ENCODE assay signal across 15 mouse cellular contexts in genomic region chr5:3514901-3515311, GRCm38 (mm10). TPM values are rescaled to one million over a fixed set of nuclear protein-coding genes. Genes with fewer than 3 reads are reported as not detected.
DNase-seq lines count a peak whose midpoint lies in the region; ATAC-seq and TF ChIP-seq lines count a peak whose summit lies in the region.
"Had no signal": no experiment of that assay in that cellular context is flagged by ENCODE, and none has a peak within 500 bp of the region (broad histone marks: within the 10 kb centered on the region; RNA-seq: fewer than 3 reads in every experiment).

No protein-coding gene starts in this region.

- no peak overlapping the region for H3K9ac ChIP-seq in liver, embryonic 14.5 days (replicated peaks)
- no peak overlapping the region for H3K9ac ChIP-seq in forebrain, embryonic 12.5 days

- no peaks in the 10 kb centered on the region for H3K9me3 ChIP-seq in liver, embryonic 14.5 days (ENCODE audit: control insufficient read depth, low read length)
- H3K9me3 ChIP-seq in forebrain, embryonic 12.5 days, result no peaks in the 10 kb centered on the region

- TF ChIP-seq CTCF in liver, embryonic 14.5 days (IDR thresholded peaks at IDR 0.05; ENCODE audit: low read depth), result no peak

- H3K4me2 ChIP-seq in liver, embryonic 14.5 days (ENCODE audit: low read depth), result peak overlapping the region; percentile 31
- no peak overlapping the region for H3K4me2 ChIP-seq in forebrain, embryonic 12.5 days

- H3K4me1 ChIP-seq in liver, embryonic 14.5 days (replicated peaks; ENCODE audit: control insufficient read depth in 2 of 2, insufficient read depth in 2 of 2, low read length in 1 of 2), result peaks cover 0 to 18% of the 10 kb centered on the region in 2 experiments; a peak in 3 of 4 replicates
- no peaks in the 10 kb centered on the region; the same call in 1 of the 2 replicates for H3K4me1 ChIP-seq in forebrain, embryonic 12.5 days

- 11% methylated on average over 8 of the region's 8 CpGs for WGBS in liver, embryonic 14.5 days (ENCODE audit: insufficient replicate concordance)
- WGBS in forebrain, embryonic 12.5 days, result 81% methylated on average over 8 of the region's 8 CpGs

- ATAC-seq in granulocyte monocyte progenitor cell, adult 5-6 weeks (replicated peaks; ENCODE audit: poor library complexity, severe bottlenecking), result 0 out of 2 replicates have a peak, but pooled peaks have one; percentile 6
- ATAC-seq in liver, embryonic 14.5 days (ENCODE audit: insufficient read depth), result peak; percentile 74
- no peak for ATAC-seq in forebrain, embryonic 12.5 days (ENCODE audit: low FRiP score)
- ATAC-seq: forebrain, embryonic 16.5 days; midbrain, embryonic 16.5 days had no signal

- H3K27ac ChIP-seq in liver, embryonic 14.5 days, result no peak overlapping the region
- no peak overlapping the region for H3K27ac ChIP-seq in forebrain, embryonic 12.5 days
- H3K27ac ChIP-seq: gastrocnemius, adult 2 months had no signal

- DNase-seq in lung, postnatal 36 days, result peak; percentile 25
- no peak for DNase-seq in lung, postnatal 14 days
- DNase-seq in liver, embryonic 14.5 days (ENCODE audit: low read depth in 3 of 3, low spot score in 3 of 3), result peak in 1 of 3 experiments; percentile 23
- no peak for DNase-seq in cerebellum, postnatal 25 days
- no peak for DNase-seq in cerebellum, postnatal 14 days
- DNase-seq: adrenal gland, adult 8-10 months; cerebellum, adult 2 months; gastrocnemius, adult 2 months; heart, postnatal 36 days; kidney, postnatal 14 days; lung, postnatal 4 days had no signal

- TF ChIP-seq EP300 in liver, embryonic 14.5 days (IDR thresholded peaks at IDR 0.05; ENCODE audit: low read depth), result peak; percentile 53; the same call in 1 of the 2 replicates

- H3K27me3 ChIP-seq in liver, embryonic 14.5 days (ENCODE audit: control insufficient read depth, insufficient read depth, low read length), result no peaks in the 10 kb centered on the region
- H3K27me3 ChIP-seq in forebrain, embryonic 12.5 days, result no peaks in the 10 kb centered on the region

- no peaks in the 10 kb centered on the region for H3K36me3 ChIP-seq in liver, embryonic 14.5 days (replicated peaks; ENCODE audit: control insufficient read depth, insufficient read depth, low read depth)
- H3K36me3 ChIP-seq in forebrain, embryonic 12.5 days (replicated peaks), result no peaks in the 10 kb centered on the region

- H3K4me3 ChIP-seq in liver, embryonic 14.5 days (ENCODE audit: insufficient read depth in 1 of 2, low read depth in 2 of 2, low read length in 2 of 2), result no peak overlapping the region
- H3K4me3 ChIP-seq in forebrain, embryonic 12.5 days (replicated peaks), result no peak overlapping the region
- H3K4me3 ChIP-seq: gastrocnemius, adult 2 months had no signal

RNA-seq across cellular contexts. Expression of gene Fam133b, which starts 28.7 kb away (rescaled TPM):
- total RNA-seq in granulocyte monocyte progenitor cell, adult 5-6 weeks (2014; fragmentation: Nextera tagmentation), result 80.8 and 84.5 TPM in 2 replicates
- 112 and 128 TPM in 2 replicates for total RNA-seq in granulocyte monocyte progenitor cell, adult 5-6 weeks (2017)
- polyA plus RNA-seq in liver, embryonic 14.5 days (2012; rRNA removed), result 6.5 and 10.9 TPM in 2 replicates
- polyA plus RNA-seq in liver, embryonic 14.5 days (2014; fragmentation: Nextera tagmentation; extraction: Ambion mirVana), result 11.6 and 11.7 TPM in 2 replicates
- 44.1 and 44.6 TPM in 2 replicates for polyA plus RNA-seq in forebrain, embryonic 12.5 days (2016; fragmentation: Nextera tagmentation; extraction: Ambion mirVana)

RNA-seq across cellular contexts. Expression of gene 1700109H08Rik, which starts 56.5 kb away (rescaled TPM):
- total RNA-seq in granulocyte monocyte progenitor cell, adult 5-6 weeks (2014; fragmentation: Nextera tagmentation), result 12.4 and 15.1 TPM in 2 replicates
- 8.0 and 8.2 TPM in 2 replicates for total RNA-seq in granulocyte monocyte progenitor cell, adult 5-6 weeks (2017)
- 1.2 and 1.9 TPM in 2 replicates for polyA plus RNA-seq in liver, embryonic 14.5 days (2012; rRNA removed)
- 0.50 and 0.71 TPM in 2 replicates for polyA plus RNA-seq in liver, embryonic 14.5 days (2014; fragmentation: Nextera tagmentation; extraction: Ambion mirVana)
- polyA plus RNA-seq in forebrain, embryonic 12.5 days (2016; fragmentation: Nextera tagmentation; extraction: Ambion mirVana), result 4.9 and 6.2 TPM in 2 replicates
